Mouse (Mus musculus): Measurements from ENCODE around the gene Elac2.

Gene Elac2

GRCm38 (mm10) chr11:65020744-65021143, 41.9 kb downstream of the Elac2 start:
- DNase-seq (ENCODE audit: low read depth, low spot score): no peak

GRCm38 (mm10) chr11:65022771-65023170, 43.9 kb downstream of the Elac2 start:
- DNase-seq (ENCODE audit: low read depth, low spot score): no peak

GRCm38 (mm10) chr11:65028049-65028448, 49.2 kb downstream of the Elac2 start:
- no peak for DNase-seq (ENCODE audit: low read depth, low spot score)

- no peak for DNase-seq (ENCODE audit: low read depth, low spot score)
Measured at GRCm38 (mm10) chr11:65030201-65030600, 51.4 kb downstream of the Elac2 start.

- DNase-seq (ENCODE audit: low read depth, low spot score): no peak
Measured at GRCm38 (mm10) chr11:65032221-65032620, 53.4 kb downstream of the Elac2 start.

- no peak for DNase-seq (ENCODE audit: low read depth, low spot score)
Measured at GRCm38 (mm10) chr11:65038996-65039395, 60.2 kb downstream of the Elac2 start.

- no peak for DNase-seq (ENCODE audit: low read depth, low spot score)
Measured at GRCm38 (mm10) chr11:65039517-65040095, 60.8 kb downstream of the Elac2 start.

GRCm38 (mm10) chr11:65040556-65040955, 61.7 kb downstream of the Elac2 start:
- DNase-seq (ENCODE audit: low read depth, low spot score): no peak

GRCm38 (mm10) chr11:65049090-65049489, 70.3 kb downstream of the Elac2 start:
- no peak for DNase-seq (ENCODE audit: low read depth, low spot score)

GRCm38 (mm10) chr11:65050819-65051218, 72.0 kb downstream of the Elac2 start:
- DNase-seq (ENCODE audit: low read depth, low spot score): no peak

All from telencephalon, adult 2 months (tissue).